22 mouse cellular contexts compared by ENCODE assay signal in genomic region chr15:78664268-78664667, GRCm38 (mm10). TPM values are rescaled to one million over a fixed set of nuclear protein-coding genes. Genes with fewer than 3 reads are reported as not detected.
DNase-seq lines count a peak whose midpoint lies in the region; ATAC-seq and TF ChIP-seq lines count a peak whose summit lies in the region.
"Had no signal": no experiment of that assay in that cellular context is flagged by ENCODE, and none has a peak within 500 bp of the region (broad histone marks: within the 10 kb centered on the region; RNA-seq: fewer than 3 reads in every experiment).

No protein-coding gene starts in this region.

- no peak overlapping the region for H3K4me3 ChIP-seq in heart, postnatal 0 days (ENCODE audit: low read depth, low read length)
- no peak overlapping the region for H3K4me3 ChIP-seq in heart, adult 2 months
- H3K4me3 ChIP-seq in midbrain, embryonic 11.5 days (ENCODE audit: low read depth, low read length) = no peak overlapping the region
- no peak overlapping the region for H3K4me3 ChIP-seq in midbrain, embryonic 14.5 days (replicated peaks; ENCODE audit: low read depth, low read length)
- H3K4me3 ChIP-seq: embryonic facial prominence, embryonic 10.5 days; gastrocnemius, adult 2 months; limb, embryonic 13.5 days; megakaryocyte, embryonic 14.5 days; myocyte; neural tube, embryonic 15.5 days had no signal

- no peaks in the 10 kb centered on the region for H3K79me2 ChIP-seq in heart, adult 2 months (replicated peaks; ENCODE audit: control insufficient read depth, insufficient read depth, low read length)

- intact Hi-C loops in heart, adult 2 months (cut with DNase I) = no loop called here

- H3K4me1 ChIP-seq in heart, postnatal 0 days (ENCODE audit: control insufficient read depth, insufficient read depth) = no peaks in the 10 kb centered on the region; the same call in 1 of the 2 replicates
- H3K4me1 ChIP-seq in heart, adult 2 months (ENCODE audit: control insufficient read depth, insufficient read depth, low read length) = no peaks in the 10 kb centered on the region
- no peaks in the 10 kb centered on the region for H3K4me1 ChIP-seq in midbrain, embryonic 11.5 days (ENCODE audit: control insufficient read depth, insufficient read depth, low read length)
- no peaks in the 10 kb centered on the region for H3K4me1 ChIP-seq in midbrain, embryonic 14.5 days (ENCODE audit: control insufficient read depth, insufficient read depth, low read length)
- H3K4me1 ChIP-seq: limb, embryonic 13.5 days had no signal

- H3K9me3 ChIP-seq in heart, postnatal 0 days (replicated peaks; ENCODE audit: control insufficient read depth, low read length) = no peaks in the 10 kb centered on the region
- H3K9me3 ChIP-seq in midbrain, embryonic 11.5 days (ENCODE audit: control insufficient read depth, low read length) = no peaks in the 10 kb centered on the region
- no peaks in the 10 kb centered on the region for H3K9me3 ChIP-seq in midbrain, embryonic 14.5 days (ENCODE audit: control insufficient read depth, low read length)
- H3K9me3 ChIP-seq: embryonic facial prominence, embryonic 10.5 days; limb, embryonic 13.5 days; megakaryocyte, embryonic 14.5 days; neural tube, embryonic 15.5 days had no signal

- TF ChIP-seq EP300 in heart, postnatal 0 days (IDR thresholded peaks at IDR 0.05; ENCODE audit: low read depth) = no peak
- no peak for TF ChIP-seq EP300 in heart, adult 2 months (IDR thresholded peaks at IDR 0.05; ENCODE audit: insufficient read depth, low read depth, low read length)

- TF ChIP-seq POLR2A in heart, adult 2 months (IDR thresholded peaks at IDR 0.05; ENCODE audit: insufficient read depth, low read depth, low read length) = no peak

- no peak for TF ChIP-seq CTCF in heart, postnatal 0 days (IDR thresholded peaks at IDR 0.05; ENCODE audit: low read depth)
- no peak for TF ChIP-seq CTCF in heart, adult 2 months (IDR thresholded peaks at IDR 0.05)

- H3K27ac ChIP-seq in heart, postnatal 0 days (ENCODE audit: low read depth) = no peak overlapping the region
- H3K27ac ChIP-seq in heart, adult 2 months = no peak overlapping the region
- H3K27ac ChIP-seq in midbrain, embryonic 11.5 days (ENCODE audit: low read depth, low read length) = no peak overlapping the region
- no peak overlapping the region for H3K27ac ChIP-seq in midbrain, embryonic 14.5 days (replicated peaks; ENCODE audit: low read depth, low read length)
- H3K27ac ChIP-seq: embryonic facial prominence, embryonic 10.5 days; gastrocnemius, adult 2 months; limb, embryonic 13.5 days; liver, embryonic 14.5 days; neural tube, embryonic 15.5 days had no signal

- WGBS in heart, postnatal 0 days = 36% methylated on average over 5 of the region's 5 CpGs
- WGBS in heart, adult 2 months = 29% methylated on average over 5 of the region's 5 CpGs
- WGBS in midbrain, embryonic 11.5 days = 58% methylated on average over 5 of the region's 5 CpGs
- 54% methylated on average over 5 of the region's 5 CpGs for WGBS in midbrain, embryonic 14.5 days

- H3K27me3 ChIP-seq in heart, postnatal 0 days (ENCODE audit: control insufficient read depth, insufficient read depth, low read length) = 0 out of 2 replicates have a peak, but pooled peaks cover 13% of the 10 kb centered on the region
- no peaks in the 10 kb centered on the region for H3K27me3 ChIP-seq in heart, adult 2 months (ENCODE audit: control insufficient read depth, insufficient read depth, low read length)
- H3K27me3 ChIP-seq in midbrain, embryonic 11.5 days (ENCODE audit: control insufficient read depth, insufficient read depth, low read length) = no peaks in the 10 kb centered on the region
- no peaks in the 10 kb centered on the region for H3K27me3 ChIP-seq in midbrain, embryonic 14.5 days (ENCODE audit: control insufficient read depth, insufficient read depth, low read length)

- peak; percentile 41; the same call in 1 of the 2 replicates for ATAC-seq in heart, postnatal 0 days (ENCODE audit: insufficient read depth, low read depth)
- ATAC-seq in midbrain, embryonic 11.5 days (ENCODE audit: low FRiP score) = no peak
- ATAC-seq in midbrain, embryonic 14.5 days (ENCODE audit: low FRiP score, low TSS enrichment) = no peak

- no peak overlapping the region for H3K9ac ChIP-seq in heart, postnatal 0 days (replicated peaks; ENCODE audit: low read depth, low read length)
- no peak overlapping the region for H3K9ac ChIP-seq in heart, adult 2 months (ENCODE audit: low read depth, low read length)
- H3K9ac ChIP-seq in midbrain, embryonic 11.5 days (ENCODE audit: low read length) = no peak overlapping the region
- no peak overlapping the region for H3K9ac ChIP-seq in midbrain, embryonic 14.5 days (replicated peaks; ENCODE audit: low read length)
- H3K9ac ChIP-seq: limb, embryonic 13.5 days; liver, embryonic 14.5 days; neural tube, embryonic 15.5 days had no signal

- no peak for DNase-seq in heart, postnatal 0 days (ENCODE audit: low spot score)
- no peak for DNase-seq in heart, adult 2 months
- peak; percentile 45 for DNase-seq in kidney, postnatal 10 days
- DNase-seq in kidney, adult 9 months = no peak
- peak; percentile 70 for DNase-seq in midbrain, embryonic 11.5 days (ENCODE audit: low spot score, missing footprints)
- DNase-seq in midbrain, embryonic 14.5 days = no peak
- peak; percentile 51 to 85 for DNase-seq in lung, postnatal 4 days
- DNase-seq: adrenal gland, postnatal 14 days; B cell, adult 2 months; cerebellum, adult 18-20 months; gastrocnemius, adult 2 months; kidney, postnatal 25 days; layer of hippocampus, adult 9-11 months; right cerebral cortex, postnatal 4 days had no signal

- H3K4me2 ChIP-seq in heart, postnatal 0 days (ENCODE audit: low read depth, low read length) = no peak overlapping the region
- H3K4me2 ChIP-seq in midbrain, embryonic 11.5 days = no peak overlapping the region
- H3K4me2 ChIP-seq in midbrain, embryonic 14.5 days (ENCODE audit: low read length) = no peak overlapping the region
- H3K4me2 ChIP-seq: limb, embryonic 13.5 days; neural tube, embryonic 15.5 days had no signal

- no peaks in the 10 kb centered on the region for H3K36me3 ChIP-seq in heart, postnatal 0 days (replicated peaks; ENCODE audit: control insufficient read depth, insufficient read depth, low read length)
- no peaks in the 10 kb centered on the region for H3K36me3 ChIP-seq in heart, adult 2 months (ENCODE audit: control insufficient read depth, insufficient read depth, low read length)
- H3K36me3 ChIP-seq in midbrain, embryonic 11.5 days (ENCODE audit: control insufficient read depth, insufficient read depth, low read length) = no peaks in the 10 kb centered on the region
- H3K36me3 ChIP-seq in midbrain, embryonic 14.5 days (ENCODE audit: control insufficient read depth, insufficient read depth, low read length) = no peaks in the 10 kb centered on the region
- H3K36me3 ChIP-seq: embryonic facial prominence, embryonic 10.5 days; limb, embryonic 13.5 days; neural tube, embryonic 15.5 days had no signal

RNA-seq across cellular contexts. Expression of gene Elfn2, which starts 54.3 kb away (rescaled TPM):
- total RNA-seq in heart, postnatal 0 days (2014; rRNA removed; ENCODE audit: low replicate concordance) = 0.12 and 0.19 TPM in 2 replicates
- 0.05 and 0.11 TPM in 2 replicates for polyA plus RNA-seq in heart, postnatal 0 days (2015; fragmentation: Nextera tagmentation; extraction: Ambion mirVana)
- total RNA-seq in heart, adult 2 months (2021) = 1 to 10 TPM; 1.3 to 3.4 TPM
- 0.16 and 0.35 TPM in 2 replicates for polyA plus RNA-seq in heart, adult 2 months (2012; rRNA removed)
- 0.18 TPM in 2 replicates for polyA plus RNA-seq in midbrain, embryonic 11.5 days (2014; fragmentation: Nextera tagmentation; extraction: Ambion mirVana)
- 4.0 and 8.1 TPM in 2 replicates for polyA plus RNA-seq in midbrain, embryonic 14.5 days (2014; fragmentation: Nextera tagmentation; extraction: Ambion mirVana)
- total RNA-seq: granulocyte monocyte progenitor cell, adult 5-6 weeks had no signal
- polyA plus RNA-seq: heart, embryonic 14.5 days; liver, embryonic 14.5 days had no signal

Comparison
In these comparisons a context has a peak if more than half of its experiments do, and no peak if none do; other contexts are left out.
1. DNase-seq: peak in kidney, postnatal 10 days (single experiment), midbrain, embryonic 11.5 days (single experiment) and lung, postnatal 4 days (2 of 2); none in heart, postnatal 0 days (single experiment), heart, adult 2 months (0 of 2), kidney, adult 9 months (single experiment) and midbrain, embryonic 14.5 days (single experiment).